Mouse (Mus musculus): ENCODE measurements around the gene Mamdc4. TPM values are rescaled to one million over a fixed set of nuclear protein-coding genes. Genes with fewer than 3 reads are reported as not detected.
"Not testable (repeated sequence)": the region's sequence is repeated elsewhere in the genome, so short reads cannot be mapped to it uniquely, and the experiment has no call there.

The Mamdc4 gene
- polyA plus RNA-seq, 1 experiment from 2014 or later, result 4.8 TPM

DNA sequence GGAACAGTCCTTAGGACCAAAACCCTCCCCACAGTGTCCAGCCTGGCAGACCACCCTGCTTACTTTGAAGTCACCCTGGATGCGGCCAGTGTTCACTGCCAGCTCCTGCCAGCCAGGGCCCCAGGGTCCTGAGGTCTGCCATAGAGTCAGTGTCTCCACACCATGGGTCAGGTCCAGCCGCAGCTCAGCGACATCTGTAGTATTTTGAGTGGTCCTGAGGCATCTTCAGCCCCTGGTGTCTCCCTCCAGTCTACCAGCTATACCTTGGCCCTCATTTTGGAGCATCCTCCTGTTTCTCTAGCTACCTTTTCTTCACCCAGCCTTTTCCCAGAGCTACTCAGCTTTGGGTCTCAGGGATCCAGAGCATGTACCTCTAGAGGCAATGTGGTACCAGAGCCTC lies 5.3 kb downstream of the Mamdc4 start:
- no peak overlapping the region for H3K9ac ChIP-seq
- peaks cover 19% of the 10 kb centered on the region for H3K4me1 ChIP-seq
- H3K4me2 ChIP-seq, result no peak overlapping the region
- H3K4me3 ChIP-seq, result no peak overlapping the region
- peaks cover 5% of the 10 kb centered on the region; the same call in 1 of the 2 replicates for H3K36me3 ChIP-seq (replicated peaks)
- ATAC-seq (replicated peaks), result no peak
- 94% methylated on average over 3 of the region's 3 CpGs for WGBS
- no peaks in the 10 kb centered on the region for H3K27me3 ChIP-seq (replicated peaks)
- no peaks in the 10 kb centered on the region for H3K9me3 ChIP-seq
- H3K27ac ChIP-seq, result no peak overlapping the region

DNA sequence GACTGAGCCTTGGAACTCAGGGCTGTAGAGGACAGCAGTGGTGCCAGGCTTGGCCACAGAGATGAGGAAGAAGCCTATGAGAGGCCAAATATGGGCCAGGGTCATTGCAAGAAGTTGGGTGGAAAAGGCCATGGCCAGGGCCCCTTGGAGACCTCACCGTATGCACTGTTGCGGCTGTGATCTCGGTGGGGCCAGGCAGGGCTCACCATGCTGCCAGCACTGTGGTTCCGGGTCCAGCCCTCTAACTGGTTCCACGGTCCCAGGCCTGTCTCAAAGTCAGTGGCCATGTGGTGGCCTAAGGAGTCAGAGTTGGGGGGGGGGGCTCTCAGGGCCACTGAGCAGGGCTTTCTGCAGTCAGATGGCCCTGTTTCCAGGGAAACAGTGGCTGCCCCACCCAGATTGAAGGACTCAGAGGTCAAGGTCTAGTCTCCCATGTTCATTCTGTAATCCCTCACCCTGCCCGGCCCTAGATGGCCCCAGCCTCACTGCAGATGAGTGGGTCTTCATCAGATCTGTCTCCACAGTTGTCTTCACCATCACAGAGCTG lies 6.1 kb downstream of the Mamdc4 start:
- Histone ChIP-seq H3K9me3 (no peaks in the 10 kb centered on the region), H3K4me2 (no peak overlapping the region), H3K9ac (no peak overlapping the region), H3K4me3 (no peak overlapping the region), H3K4me1 (peaks cover 12% of the 10 kb centered on the region), H3K27me3 (replicated peaks) (no peaks in the 10 kb centered on the region), H3K27ac (no peak overlapping the region), H3K36me3 (replicated peaks) (peaks cover 12% of the 10 kb centered on the region; the same call in 1 of the 2 replicates)
- no peak for ATAC-seq (replicated peaks)
- WGBS, result 81% methylated on average over 6 of the region's 6 CpGs

DNA sequence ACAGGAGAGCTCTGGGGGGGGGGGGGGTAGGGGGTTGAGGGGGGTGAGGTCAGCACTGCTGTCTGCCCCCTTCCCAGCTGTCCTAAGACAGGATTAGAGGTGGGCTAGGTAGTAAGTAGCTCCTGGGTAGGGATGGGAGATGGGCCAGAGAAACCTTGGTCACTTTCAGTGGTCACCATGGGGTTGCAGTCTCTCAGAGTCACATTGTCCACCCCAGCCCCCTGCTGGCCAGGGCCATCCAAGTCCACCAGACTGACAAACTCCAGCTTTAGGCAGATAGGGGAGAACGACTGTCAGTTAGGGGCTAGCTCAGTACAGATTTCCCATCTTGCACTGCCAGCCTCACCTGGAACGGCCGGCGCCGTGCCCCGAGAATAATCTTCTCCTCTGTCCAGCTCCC lies 8.1 kb downstream of the Mamdc4 start:
- H3K4me1 ChIP-seq, result no peaks in the 10 kb centered on the region
- H3K4me2 ChIP-seq, result no peak overlapping the region
- no peaks in the 10 kb centered on the region for H3K9me3 ChIP-seq
- no peak overlapping the region for H3K9ac ChIP-seq
- no peak for ATAC-seq (replicated peaks)
- H3K4me3 ChIP-seq, result no peak overlapping the region
- peaks cover 31% of the 10 kb centered on the region for H3K36me3 ChIP-seq (replicated peaks)
- WGBS, result 87% methylated on average over 6 of the region's 6 CpGs
- H3K27me3 ChIP-seq (replicated peaks), result no peaks in the 10 kb centered on the region
- no peak overlapping the region for H3K27ac ChIP-seq

DNA sequence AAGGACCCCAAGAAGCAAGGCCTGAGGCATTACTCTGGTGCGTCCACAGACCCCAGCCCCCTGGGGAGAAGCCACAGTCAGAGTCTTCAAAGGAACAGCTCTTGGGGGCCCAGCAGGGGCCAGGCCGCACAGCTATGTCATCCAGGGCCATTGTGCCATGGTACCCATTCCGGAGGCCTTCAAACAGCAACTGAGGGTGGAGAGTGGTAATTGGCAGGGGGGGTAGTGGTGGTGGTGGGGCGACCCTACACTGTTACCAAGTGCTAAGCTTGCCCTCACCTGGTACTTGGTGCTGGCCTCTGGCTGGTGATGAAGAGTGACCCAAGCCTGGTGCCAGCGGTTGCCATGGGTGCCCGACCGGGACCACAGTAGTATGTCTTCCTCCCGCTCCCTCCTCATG lies 8.9 kb downstream of the Mamdc4 start:
- no peak overlapping the region for H3K4me3 ChIP-seq
- H3K27ac ChIP-seq, result no peak overlapping the region
- H3K9ac ChIP-seq, result no peak overlapping the region
- no peak for ATAC-seq (replicated peaks)
- no peaks in the 10 kb centered on the region for H3K27me3 ChIP-seq (replicated peaks)
- H3K9me3 ChIP-seq, result no peaks in the 10 kb centered on the region
- H3K36me3 ChIP-seq (replicated peaks), result peaks cover 39% of the 10 kb centered on the region
- H3K4me1 ChIP-seq, result no peaks in the 10 kb centered on the region
- WGBS, result 87% methylated on average over 8 of the region's 8 CpGs
- no peak overlapping the region for H3K4me2 ChIP-seq

DNA sequence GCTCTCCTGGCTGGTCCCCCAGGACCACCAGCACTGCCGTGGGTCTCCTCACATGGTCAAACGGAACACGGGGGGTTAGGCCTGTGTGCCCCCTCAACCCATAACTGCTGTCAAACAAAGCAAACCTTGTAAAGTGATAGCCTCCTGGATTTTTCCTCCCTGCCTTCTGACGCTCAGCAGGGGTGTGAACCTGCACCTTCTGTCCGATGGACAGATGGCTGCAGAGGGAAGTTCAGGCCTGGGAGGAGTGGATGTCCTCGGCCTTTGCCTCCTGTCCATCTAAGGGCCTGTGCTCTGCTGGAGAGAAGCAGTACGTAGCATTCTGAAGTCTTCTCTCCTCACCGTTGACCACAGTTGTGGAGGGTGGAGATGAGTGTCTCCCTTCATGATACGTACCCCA lies 12.7 kb downstream of the Mamdc4 start:
- Histone ChIP-seq H3K36me3 (replicated peaks) (peaks cover 42% of the 10 kb centered on the region), H3K9ac (no peak overlapping the region), H3K4me1 (peaks cover 18% of the 10 kb centered on the region), H3K27ac (no peak overlapping the region), H3K27me3 (replicated peaks) (no peaks in the 10 kb centered on the region), H3K4me2 (no peak overlapping the region), H3K4me3 (no peak overlapping the region), H3K9me3 (no peaks in the 10 kb centered on the region)
- ATAC-seq (replicated peaks), result no peak
- WGBS, result 84% methylated on average over 9 of the region's 9 CpGs

DNA sequence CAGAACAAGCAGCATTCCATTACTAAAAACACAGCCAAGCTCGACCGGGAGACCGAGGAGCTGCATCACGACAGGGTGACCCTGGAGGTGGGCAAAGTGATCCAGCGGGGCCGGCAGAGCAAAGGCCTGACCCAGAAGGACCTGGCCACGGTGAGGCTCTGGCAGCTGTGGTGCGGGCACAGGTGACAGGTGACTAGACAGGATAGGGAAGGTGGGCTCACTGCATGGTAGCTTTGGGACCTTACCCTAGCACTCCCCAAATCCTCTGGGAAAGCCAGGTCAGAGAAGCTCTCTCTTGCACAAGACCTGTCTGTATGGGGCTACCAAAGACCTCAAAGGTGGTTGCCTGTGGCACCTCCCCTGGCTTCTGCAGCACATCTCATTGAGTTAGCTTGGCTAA lies 14.1 kb downstream of the Mamdc4 start:
- H3K4me3 ChIP-seq, result no peak overlapping the region
- H3K36me3 ChIP-seq (replicated peaks), result peaks cover 42% of the 10 kb centered on the region
- no peak for ATAC-seq (replicated peaks)
- H3K27me3 ChIP-seq (replicated peaks), result no peaks in the 10 kb centered on the region
- H3K4me1 ChIP-seq, result peaks cover 25% of the 10 kb centered on the region
- no peak overlapping the region for H3K9ac ChIP-seq
- no peaks in the 10 kb centered on the region for H3K9me3 ChIP-seq
- WGBS, result 93% methylated on average over 8 of the region's 8 CpGs
- no peak overlapping the region for H3K27ac ChIP-seq
- no peak overlapping the region for H3K4me2 ChIP-seq

DNA sequence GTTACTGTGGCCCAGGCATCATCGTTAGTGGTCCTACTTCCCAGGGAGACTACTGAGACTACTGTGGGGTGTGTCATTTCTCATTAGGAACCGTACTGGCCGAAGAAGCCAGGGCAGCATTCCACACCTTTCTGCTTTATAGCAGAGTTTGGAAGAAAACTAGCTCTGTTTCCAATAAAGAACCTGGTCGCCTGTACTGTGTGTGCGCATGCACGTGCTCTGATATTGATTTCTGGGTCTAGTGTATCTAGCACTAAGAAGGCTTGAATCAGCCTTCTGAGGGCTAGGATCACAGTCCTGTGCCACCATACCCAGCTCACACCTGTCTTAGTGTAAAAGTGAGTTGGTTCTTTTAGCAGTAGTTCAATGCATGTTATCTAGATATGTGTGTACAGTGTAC lies 15.9 kb downstream of the Mamdc4 start:
- peaks cover 33% of the 10 kb centered on the region for H3K36me3 ChIP-seq (replicated peaks)
- no peaks in the 10 kb centered on the region for H3K27me3 ChIP-seq (replicated peaks)
- no peak overlapping the region for H3K27ac ChIP-seq
- H3K9me3 ChIP-seq, result no peaks in the 10 kb centered on the region
- peaks cover 25% of the 10 kb centered on the region for H3K4me1 ChIP-seq
- H3K4me3 ChIP-seq, result peak overlapping the region; percentile 76
- 73% methylated on average over 6 of the region's 6 CpGs for WGBS
- H3K4me2 ChIP-seq, result peak overlapping the region; percentile 89
- H3K9ac ChIP-seq, result peak overlapping the region; percentile 81
- ATAC-seq (replicated peaks), result no peak

DNA sequence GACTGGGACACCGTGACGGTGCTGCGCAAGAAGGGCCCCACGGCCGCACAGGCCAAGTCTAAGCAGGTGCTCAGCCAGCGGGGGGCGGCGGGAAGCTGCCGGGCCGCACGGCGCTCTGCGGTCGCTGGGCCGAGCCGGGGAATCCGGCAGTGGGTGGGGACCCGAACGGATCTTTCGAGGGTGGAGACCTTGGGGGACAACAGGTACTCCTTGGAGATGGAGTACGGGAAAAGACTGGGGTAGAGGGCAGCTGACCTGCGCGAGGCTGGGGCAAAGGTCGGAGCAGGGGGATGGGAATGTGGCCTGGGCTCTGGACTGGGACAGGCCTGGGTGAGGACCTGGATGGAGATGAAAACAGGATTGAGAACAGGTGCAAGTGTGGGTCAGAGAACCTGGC lies 16.7 kb downstream of the Mamdc4 start:
- Histone ChIP-seq H3K4me2 (peak overlapping the region; percentile 89), H3K9ac (peak overlapping the region; percentile 81), H3K4me3 (peak overlapping the region; percentile 76), H3K9me3 (no peaks in the 10 kb centered on the region), H3K27ac (peak overlapping the region; percentile 83), H3K4me1 (peaks cover 25% of the 10 kb centered on the region), H3K36me3 (replicated peaks) (peaks cover 25% of the 10 kb centered on the region), H3K27me3 (replicated peaks) (no peaks in the 10 kb centered on the region)
- peak; percentile 64; the same call in 1 of the 2 replicates for ATAC-seq (replicated peaks)
- WGBS, result under 1% methylated on average over 24 of the region's 24 CpGs

DNA sequence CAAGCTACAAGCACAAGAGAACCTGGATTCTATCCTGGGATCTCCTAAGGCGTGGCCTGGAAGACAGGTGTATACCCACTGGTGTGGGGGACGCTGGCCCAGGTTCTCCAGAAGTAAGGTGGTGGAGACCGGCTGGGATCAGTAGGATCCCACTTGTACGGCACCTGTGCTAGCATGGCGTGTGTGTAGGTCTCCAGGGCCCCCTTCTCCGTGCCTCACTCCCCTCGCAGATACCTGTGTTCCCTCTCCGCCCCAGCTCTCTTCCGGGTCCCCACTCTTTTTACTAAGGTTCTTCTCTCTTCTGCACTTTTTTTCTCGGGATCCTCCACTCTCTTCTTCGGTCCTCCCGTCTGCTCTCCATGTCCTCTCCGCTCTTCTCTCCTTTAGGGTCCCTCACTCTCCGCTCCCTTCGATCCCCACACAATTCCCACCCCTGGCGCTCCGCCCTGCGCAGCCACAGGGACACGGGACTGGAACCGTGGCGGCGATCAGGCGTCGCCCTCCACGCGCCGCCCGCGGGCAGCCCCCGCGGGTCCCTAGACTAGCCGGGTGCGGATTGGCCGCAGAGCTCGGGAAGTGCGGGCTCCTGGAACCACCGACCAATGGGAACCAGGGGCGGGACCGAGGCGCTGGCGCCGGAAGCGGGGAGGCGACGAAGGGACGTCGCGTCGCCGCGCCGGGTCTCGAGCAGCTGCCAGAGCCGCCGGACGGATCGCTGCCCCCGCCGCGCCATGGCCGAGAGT lies 17.3 kb downstream of the Mamdc4 start, which contains the start of gene Edf1:
Edf1 (plus strand) TSS at position 627 of the 743 bp plus-strand sequence.
- peak within 1 kb of the TSS; percentile 83 for H3K27ac ChIP-seq
- under 1% methylated on average over 61 of the region's 61 CpGs for WGBS
- ATAC-seq (replicated peaks), result peak; percentile 99
- H3K4me1 ChIP-seq, result peaks cover 25% of the 10 kb centered on the region
- H3K4me3 ChIP-seq, result peak within 1 kb of the TSS; percentile 76
- peaks cover 20% of the 10 kb centered on the region; the same call in 1 of the 2 replicates for H3K36me3 ChIP-seq (replicated peaks)
- H3K9ac ChIP-seq, result peak within 1 kb of the TSS; percentile 81
- peak within 1 kb of the TSS; percentile 89 for H3K4me2 ChIP-seq
- no peaks in the 10 kb centered on the region for H3K9me3 ChIP-seq
- H3K27me3 ChIP-seq (replicated peaks), result no peaks in the 10 kb centered on the region

DNA sequence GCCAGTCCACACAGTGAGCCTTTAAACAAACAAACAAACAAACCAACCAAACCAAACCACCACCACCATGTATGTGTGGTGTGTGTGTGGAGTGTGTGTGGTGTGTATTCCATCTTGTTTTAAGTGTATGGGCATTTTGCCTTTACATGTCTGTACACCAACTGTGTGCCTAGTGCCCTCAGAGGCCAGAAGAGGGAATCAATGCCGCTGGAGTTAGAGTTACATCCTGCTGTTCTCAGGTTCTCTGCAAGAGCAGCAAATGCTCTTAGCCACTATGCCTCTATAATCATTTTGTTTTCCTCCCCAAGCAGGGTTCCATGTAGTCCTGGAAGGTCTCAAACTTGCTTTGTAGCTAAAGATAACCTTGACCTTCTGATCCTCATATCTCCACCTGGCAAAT lies 18.3 kb downstream of the Mamdc4 start:
- Histone ChIP-seq H3K9me3 (no peaks in the 10 kb centered on the region), H3K4me2 (no peak overlapping the region), H3K9ac (no peak overlapping the region), H3K36me3 (replicated peaks) (peaks cover 9% of the 10 kb centered on the region; the same call in 1 of the 2 replicates), H3K27me3 (replicated peaks) (no peaks in the 10 kb centered on the region), H3K4me1 (peaks cover 25% of the 10 kb centered on the region), H3K4me3 (no peak overlapping the region), H3K27ac (no peak overlapping the region)
- 66% methylated on average over 1 of the region's 1 CpGs for WGBS
- no peak for ATAC-seq (replicated peaks)

DNA sequence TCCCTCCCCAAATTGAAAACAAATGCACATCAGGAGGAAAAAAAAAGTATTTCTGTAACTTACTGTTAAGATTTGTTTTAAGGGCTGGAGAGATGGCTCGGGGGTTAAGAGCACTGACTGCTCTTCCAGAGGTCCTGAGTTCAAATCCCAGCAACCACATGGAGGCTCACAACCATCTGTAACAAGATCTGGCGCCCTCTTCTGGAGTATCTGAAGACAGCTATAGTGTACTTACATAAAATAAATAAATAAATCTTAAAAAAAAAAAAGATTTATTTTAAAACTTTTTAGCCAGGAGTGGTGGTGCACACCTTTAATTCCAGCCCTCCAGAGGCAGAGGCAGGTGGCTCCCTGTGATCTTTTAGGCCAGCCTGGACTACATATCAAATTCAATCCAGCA lies 19.2 kb downstream of the Mamdc4 start:
- peaks cover 25% of the 10 kb centered on the region for H3K4me1 ChIP-seq
- H3K4me3 ChIP-seq; H3K9me3 ChIP-seq; H3K36me3 ChIP-seq (replicated peaks); H3K4me2 ChIP-seq; H3K9ac ChIP-seq; H3K27me3 ChIP-seq (replicated peaks); ATAC-seq (replicated peaks); H3K27ac ChIP-seq: not testable (repeated sequence)
- 48% methylated on average over 2 of the region's 2 CpGs for WGBS

DNA sequence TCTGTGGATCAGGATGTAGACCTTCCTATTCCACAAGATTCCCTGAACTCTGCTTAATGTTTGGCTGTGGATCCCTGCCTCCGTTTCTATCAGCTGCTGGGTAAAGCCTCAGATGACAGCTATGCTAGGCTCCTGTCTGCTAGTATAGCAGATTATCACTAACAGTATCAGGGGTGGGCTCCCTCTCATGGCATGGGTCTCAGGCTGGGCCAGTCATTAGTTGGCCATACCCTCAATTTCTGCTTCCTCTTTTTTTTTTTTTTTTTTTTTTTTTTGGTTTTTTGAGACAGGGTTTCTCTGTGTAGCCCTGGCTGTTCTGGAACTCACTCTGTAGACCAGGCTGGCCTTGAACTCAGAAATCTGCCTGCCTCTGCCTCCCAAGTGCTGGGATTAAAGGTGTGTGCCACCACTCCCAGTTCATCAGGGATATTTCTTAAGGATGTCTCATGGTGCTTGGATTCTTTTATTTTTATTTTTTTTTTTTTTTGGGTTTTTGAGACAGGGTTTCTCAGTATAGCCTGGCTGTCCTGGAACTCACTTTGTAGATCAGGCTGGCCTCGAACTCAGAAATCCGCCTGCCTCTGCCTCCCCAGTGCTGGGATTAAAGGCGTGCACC lies 21.4 kb downstream of the Mamdc4 start:
- ATAC-seq (replicated peaks); H3K36me3 ChIP-seq (replicated peaks); H3K4me3 ChIP-seq; H3K27me3 ChIP-seq (replicated peaks); H3K9me3 ChIP-seq; H3K27ac ChIP-seq; H3K9ac ChIP-seq; H3K4me2 ChIP-seq: not testable (repeated sequence)
- WGBS, result 88% methylated on average over 4 of the region's 4 CpGs
- H3K4me1 ChIP-seq, result peaks cover 12% of the 10 kb centered on the region

Measured in midbrain, embryonic 15.5 days (tissue).